Mouse (Mus musculus): ENCODE results near the gene Mfsd4b5.
"Not testable (repeated sequence)": the region's sequence is repeated elsewhere in the genome, so short reads cannot be mapped to it uniquely, and the experiment has no call there.

Mfsd4b5 gene

DNA sequence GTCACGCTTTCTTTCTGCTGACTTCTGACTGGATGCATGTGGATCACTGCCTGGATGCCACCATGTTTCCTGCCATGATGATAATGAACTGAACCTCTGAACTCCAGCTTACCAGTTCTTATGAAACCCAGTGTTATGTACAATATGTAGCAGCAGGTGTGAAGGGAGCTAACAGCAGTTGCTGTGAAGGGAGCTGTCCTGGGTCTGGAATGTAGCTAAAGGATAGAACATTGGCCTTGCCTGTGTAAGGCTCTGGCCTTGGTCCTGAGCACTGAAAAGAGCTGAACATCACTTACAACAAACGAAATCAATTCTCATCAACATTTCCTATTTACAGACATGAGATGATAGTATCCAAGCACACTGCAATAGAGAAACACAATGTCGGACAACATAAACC is 18.9 kb downstream of the Mfsd4b5 start:
- DNase-seq (ENCODE audit: low spot score) = no peak

- DNase-seq (ENCODE audit: low spot score) = no peak
These were observed 24.5 kb downstream of the Mfsd4b5 start for GRCm38 (mm10) chr10:39961906-39962305.

GRCm38 (mm10) chr10:39960441-39960822 is 26.0 kb downstream of the Mfsd4b5 start:
- DNase-seq (ENCODE audit: low spot score) = no peak

DNA sequence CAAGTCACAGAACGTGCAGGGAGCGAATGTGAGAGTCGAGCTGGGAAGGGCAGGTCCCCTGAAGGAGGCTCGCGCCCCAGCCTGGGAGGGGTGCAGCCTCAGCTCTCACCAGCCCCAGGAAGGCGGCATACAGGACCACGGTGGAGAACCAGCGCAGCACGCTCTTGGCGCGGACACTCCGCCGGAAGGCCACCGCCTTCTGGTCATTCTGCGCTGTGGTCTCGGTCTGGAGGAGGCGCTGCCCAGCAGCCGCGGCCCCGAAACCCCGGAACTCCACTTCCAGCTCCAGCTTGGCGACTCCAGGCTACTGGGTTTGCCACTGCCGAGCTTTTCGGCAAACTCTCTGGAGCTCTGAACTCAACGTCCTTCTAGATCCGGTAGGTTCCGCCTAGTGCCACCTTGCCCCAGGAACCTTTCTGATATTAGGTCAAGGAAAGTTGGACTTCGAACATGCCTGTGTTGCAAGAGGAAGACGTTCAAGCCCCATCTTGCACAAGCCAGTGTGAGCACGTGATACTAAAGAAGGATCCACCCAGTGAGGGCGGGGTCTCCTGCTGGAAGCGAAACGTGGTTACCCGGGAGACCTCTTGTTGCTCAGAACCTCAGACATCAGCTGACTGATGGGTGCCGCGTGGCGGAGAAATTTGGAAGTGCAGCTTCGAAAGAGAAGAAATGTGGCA is 26.5 kb downstream of the Mfsd4b5 start, which contains the start of gene Mfsd4b3:
Gene Mfsd4b3, minus strand, starts transcription at position 393 of the 680 bp plus-strand sequence.
- peak; percentile 89 for DNase-seq (ENCODE audit: low spot score)

GRCm38 (mm10) chr10:39958266-39958665 is 28.2 kb downstream of the Mfsd4b5 start:
- peak; percentile 15 for DNase-seq (ENCODE audit: low spot score)

DNA sequence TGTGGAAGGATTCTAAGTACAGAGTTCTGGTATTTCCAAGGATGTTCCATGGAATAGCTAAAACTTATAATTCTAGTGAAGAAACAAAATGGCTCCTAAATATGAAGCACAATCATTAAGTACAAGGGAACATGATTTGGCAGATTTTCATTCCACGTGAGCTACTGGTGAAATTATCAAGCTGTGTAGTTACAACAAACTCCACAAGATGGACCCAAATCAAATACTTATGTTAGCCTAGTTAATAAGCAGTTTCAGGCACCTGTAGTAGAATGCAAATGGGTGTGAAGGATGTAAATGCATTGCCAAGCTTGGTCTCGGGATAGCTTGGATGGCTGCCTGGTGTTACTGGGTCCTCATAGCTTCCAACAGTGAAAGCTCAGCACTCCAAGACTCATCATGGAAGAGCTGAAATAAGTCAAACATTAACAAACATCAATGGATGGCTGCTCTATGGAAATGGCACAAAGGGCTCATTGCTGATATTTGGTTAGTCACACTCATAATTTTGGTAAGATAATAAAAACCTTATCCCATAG is 30.0 kb downstream of the Mfsd4b5 start:
- no peak for DNase-seq (ENCODE audit: low spot score)

DNA sequence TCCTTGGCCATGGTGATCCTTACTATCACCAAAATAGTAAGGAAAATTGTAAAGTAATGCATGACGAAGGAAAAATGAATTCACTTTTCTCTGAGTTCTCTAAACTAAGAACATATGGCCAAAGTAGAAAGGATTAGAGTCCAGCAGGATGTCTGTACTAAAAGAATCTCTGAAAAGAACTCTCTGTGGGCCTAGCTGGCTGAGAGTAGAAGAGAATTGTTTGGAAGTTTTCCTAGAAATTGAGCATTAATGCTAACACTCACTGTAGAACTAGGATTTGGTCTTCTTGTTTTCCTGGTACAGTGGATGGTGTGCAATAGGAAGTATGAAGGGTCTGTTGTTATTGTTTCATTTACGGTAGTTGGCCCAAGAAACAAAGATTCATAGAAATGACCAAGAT is 31.3 kb downstream of the Mfsd4b5 start:
- no peak for DNase-seq (ENCODE audit: low spot score)

GRCm38 (mm10) chr10:39949377-39949954 is 37.0 kb downstream of the Mfsd4b5 start:
- DNase-seq (ENCODE audit: low spot score) = no peak

- DNase-seq (ENCODE audit: low spot score) = not testable (repeated sequence)
These were observed 39.3 kb downstream of the Mfsd4b5 start for GRCm38 (mm10) chr10:39947195-39947594.

DNA sequence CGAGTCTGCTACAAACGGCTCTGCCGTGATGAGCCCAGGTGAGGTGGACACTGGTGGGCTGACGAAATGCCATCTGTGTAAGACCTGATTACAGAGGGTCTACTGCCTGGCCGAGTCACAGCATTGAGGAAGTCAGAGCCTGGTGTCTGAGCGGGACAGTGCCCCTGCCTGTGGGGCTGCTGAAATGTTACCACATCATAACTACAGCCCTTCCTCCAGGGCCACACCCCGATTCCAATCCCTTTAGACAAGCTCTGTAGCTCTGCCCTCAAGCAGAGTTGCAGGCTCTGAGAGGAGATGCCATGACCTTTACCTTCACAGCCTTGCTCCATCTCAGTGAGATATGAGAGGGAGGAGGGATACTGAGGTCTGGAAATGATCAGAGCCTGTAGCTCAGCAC is 49.9 kb downstream of the Mfsd4b5 start:
- no peak for DNase-seq (ENCODE audit: low spot score)

- DNase-seq (ENCODE audit: low spot score) = no peak
These were observed 59.8 kb downstream of the Mfsd4b5 start, which contains the start of gene Mfsd4b2 for GRCm38 (mm10) chr10:39926616-39927139. Mfsd4b2 (minus strand) TSS chr10:39926923.

- not testable (repeated sequence) for DNase-seq (ENCODE audit: low spot score)
These were observed 61.9 kb downstream of the Mfsd4b5 start for GRCm38 (mm10) chr10:39924556-39924955.

- no peak for DNase-seq (ENCODE audit: low spot score)
These were observed 73.8 kb downstream of the Mfsd4b5 start for GRCm38 (mm10) chr10:39912616-39913015.

GRCm38 (mm10) chr10:39908768-39909441 is 77.5 kb downstream of the Mfsd4b5 start:
- no peak for DNase-seq (ENCODE audit: low spot score)

Measured in c-Kit-positive CD71-positive TER-119-positive erythroid progenitor cells, embryonic 14.5 days (primary cell).